Mouse (Mus musculus): Measurements from ENCODE around the gene Tecpr2. TPM values are rescaled to one million over a fixed set of nuclear protein-coding genes. Genes with fewer than 3 reads are reported as not detected.

Tecpr2 gene
- polyA plus RNA-seq, 1 experiment from 2014 or later, result 4.7 TPM

GRCm38 (mm10) chr12:110871247-110871646, 17.8 kb upstream of the Tecpr2 start:
- Histone ChIP-seq H3K36me3 (peaks cover 88% of the 10 kb centered on the region), H3K9me3 (replicated peaks) (no peaks in the 10 kb centered on the region), H3K9ac (no peak overlapping the region), H3K4me3 (replicated peaks) (no peak overlapping the region), H3K4me2 (no peak overlapping the region), H3K27ac (no peak overlapping the region), H3K4me1 (no peaks in the 10 kb centered on the region), H3K27me3 (no peaks in the 10 kb centered on the region)
- WGBS, result 95% methylated on average over 5 of the region's 5 CpGs
- no peak for ATAC-seq (replicated peaks; ENCODE audit: low FRiP score)

DNA sequence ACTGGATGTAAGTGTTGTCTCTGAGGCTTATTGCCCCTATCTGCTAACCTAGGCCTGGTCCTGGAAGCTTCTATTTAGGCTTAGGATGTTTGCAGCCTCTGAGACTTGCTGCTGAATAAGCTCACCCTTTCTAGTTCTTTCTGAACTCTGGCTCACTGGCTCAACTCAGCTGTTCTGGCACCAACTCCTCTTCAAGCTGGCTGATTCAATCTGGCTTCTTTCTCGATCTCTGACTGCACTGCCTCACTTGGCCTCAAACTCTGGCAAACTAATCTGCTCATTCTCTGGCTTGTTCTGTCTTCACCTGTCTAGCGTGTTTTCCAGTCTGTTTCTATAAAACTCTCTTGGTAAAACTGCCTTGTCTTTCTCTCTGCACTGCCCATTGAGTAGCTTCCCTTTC, 13.7 kb upstream of the Tecpr2 start:
- ATAC-seq (replicated peaks; ENCODE audit: low FRiP score), result no peak
- WGBS, result 89% methylated on average over 2 of the region's 2 CpGs

DNA sequence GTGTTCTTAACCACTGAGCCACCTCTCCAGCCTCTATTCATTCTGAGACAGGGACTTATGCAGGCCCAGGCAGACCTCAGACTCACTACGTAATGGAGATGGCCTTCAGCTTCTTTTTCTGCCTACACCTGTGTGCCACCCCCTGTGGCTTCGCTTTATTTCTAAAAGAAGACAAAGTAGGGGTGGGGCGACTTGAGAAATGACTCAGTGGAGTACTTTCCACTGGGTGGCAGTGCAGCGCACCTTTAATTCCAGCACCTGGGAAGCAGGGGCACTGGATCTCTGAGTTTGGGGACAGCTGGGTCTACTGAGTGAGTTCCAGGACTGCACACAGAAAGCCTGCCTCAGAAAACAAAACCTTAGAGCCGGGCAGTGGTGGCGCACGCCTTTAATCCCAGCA, 6.8 kb upstream of the Tecpr2 start:
- Histone ChIP-seq H3K9ac (no peak overlapping the region), H3K27me3 (no peaks in the 10 kb centered on the region), H3K27ac (no peak overlapping the region), H3K9me3 (replicated peaks) (no peaks in the 10 kb centered on the region), H3K4me3 (replicated peaks) (no peak overlapping the region), H3K36me3 (peaks cover 64% of the 10 kb centered on the region), H3K4me1 (no peaks in the 10 kb centered on the region), H3K4me2 (no peak overlapping the region)
- WGBS, result 87% methylated on average over 7 of the region's 7 CpGs
- ATAC-seq (replicated peaks; ENCODE audit: low FRiP score), result no peak

More for the DNA sequence above, 13.7 kb upstream of the Tecpr2 start:
- H3K4me1 ChIP-seq, result no peaks in the 10 kb centered on the region
- H3K4me3 ChIP-seq (replicated peaks), result no peak overlapping the region
- no peaks in the 10 kb centered on the region for H3K9me3 ChIP-seq (replicated peaks)
- no peak overlapping the region for H3K9ac ChIP-seq
- no peaks in the 10 kb centered on the region for H3K27me3 ChIP-seq
- no peak overlapping the region for H3K27ac ChIP-seq
- peaks cover 86% of the 10 kb centered on the region for H3K36me3 ChIP-seq
- no peak overlapping the region for H3K4me2 ChIP-seq

DNA sequence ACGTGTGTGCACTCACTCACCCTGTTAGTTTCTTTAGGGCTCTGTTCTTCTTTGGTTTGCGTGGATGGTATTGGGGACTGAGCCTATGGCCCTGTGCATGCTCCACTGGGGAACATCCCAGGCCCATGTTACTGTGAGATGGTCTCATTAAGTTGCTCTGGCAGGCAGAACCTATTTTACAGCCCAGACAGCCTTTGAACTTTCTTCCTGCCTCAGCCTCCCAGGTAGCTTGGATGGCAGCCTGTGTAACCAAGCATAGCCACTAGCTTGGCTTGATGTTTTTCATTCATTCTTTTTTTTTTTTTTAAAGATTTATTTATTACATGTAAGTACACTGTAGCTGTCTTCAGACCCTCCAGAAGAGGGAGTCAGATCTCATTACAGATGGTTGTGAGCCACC, 3.8 kb upstream of the Tecpr2 start:
- H3K4me1 ChIP-seq, result peaks cover 17% of the 10 kb centered on the region
- 86% methylated on average over 2 of the region's 2 CpGs for WGBS
- H3K9ac ChIP-seq, result no peak overlapping the region
- no peak overlapping the region for H3K27ac ChIP-seq
- H3K4me3 ChIP-seq (replicated peaks), result no peak overlapping the region
- ATAC-seq (replicated peaks; ENCODE audit: low FRiP score), result no peak
- H3K36me3 ChIP-seq, result peaks cover 38% of the 10 kb centered on the region
- H3K27me3 ChIP-seq, result no peaks in the 10 kb centered on the region
- no peaks in the 10 kb centered on the region for H3K9me3 ChIP-seq (replicated peaks)
- no peak overlapping the region for H3K4me2 ChIP-seq

DNA sequence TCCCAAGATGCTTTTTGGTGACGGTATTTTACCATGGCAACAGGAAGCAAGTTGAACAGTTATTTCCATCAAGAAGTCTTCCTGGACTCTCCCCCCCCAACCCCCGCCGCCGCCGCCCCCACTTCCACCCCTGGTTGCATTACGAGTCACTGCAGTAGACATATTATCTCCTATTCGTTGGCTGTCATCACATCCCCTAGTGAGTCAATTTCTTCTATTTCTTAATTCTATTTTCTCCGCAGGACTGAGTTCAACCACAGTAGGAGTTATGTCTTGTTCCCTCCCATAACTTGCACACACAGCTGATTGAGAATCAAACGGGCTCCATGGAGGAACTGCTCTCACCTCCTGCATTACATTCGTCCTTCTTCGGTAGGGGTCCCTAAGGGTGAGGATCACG, 958 bp upstream of the Tecpr2 start:
- ATAC-seq (replicated peaks; ENCODE audit: low FRiP score), result no peak
- 34% methylated on average over 12 of the region's 12 CpGs for WGBS

DNA sequence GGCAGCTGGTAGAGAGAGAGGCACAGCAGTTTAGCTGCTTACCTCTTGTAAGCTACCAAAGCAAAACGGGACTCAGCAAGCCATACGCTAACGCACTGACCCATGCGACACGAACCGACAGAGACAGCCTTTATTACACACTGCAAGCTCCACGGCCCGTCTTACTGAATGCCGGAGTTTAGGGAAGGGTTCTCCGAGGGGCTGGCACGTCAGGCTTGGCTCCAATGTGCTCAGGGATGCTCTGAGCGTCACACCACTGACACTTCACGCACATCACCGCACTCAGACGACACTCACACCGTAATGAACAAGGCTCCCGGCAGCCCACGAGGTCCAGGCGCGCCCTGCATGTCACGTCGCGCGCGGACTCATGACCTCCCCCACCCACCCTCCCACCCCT, 458 bp upstream of the Tecpr2 start:
- ATAC-seq (replicated peaks; ENCODE audit: low FRiP score), result peak; percentile 49
- no peaks in the 10 kb centered on the region for H3K9me3 ChIP-seq (replicated peaks)
- H3K9ac ChIP-seq, result peak overlapping the region; percentile 82
- peak overlapping the region; percentile 95 for H3K4me3 ChIP-seq (replicated peaks)
- peaks cover 6% of the 10 kb centered on the region for H3K36me3 ChIP-seq
- H3K27ac ChIP-seq, result 0 out of 2 replicates have a peak overlapping the region, but pooled peaks have one; percentile 43
- H3K4me1 ChIP-seq, result peaks cover 21% of the 10 kb centered on the region
- under 1% methylated on average over 25 of the region's 25 CpGs for WGBS
- no peaks in the 10 kb centered on the region for H3K27me3 ChIP-seq
- peak overlapping the region; percentile 95 for H3K4me2 ChIP-seq

More for the DNA sequence above, 958 bp upstream of the Tecpr2 start:
- H3K27me3 ChIP-seq, result no peaks in the 10 kb centered on the region
- no peaks in the 10 kb centered on the region for H3K9me3 ChIP-seq (replicated peaks)
- H3K4me1 ChIP-seq, result peaks cover 21% of the 10 kb centered on the region
- peak overlapping the region; percentile 95 for H3K4me2 ChIP-seq
- peak overlapping the region; percentile 82 for H3K9ac ChIP-seq
- 0 out of 2 replicates have a peak overlapping the region, but pooled peaks have one; percentile 43 for H3K27ac ChIP-seq
- peak overlapping the region; percentile 95 for H3K4me3 ChIP-seq (replicated peaks)
- peaks cover 11% of the 10 kb centered on the region for H3K36me3 ChIP-seq

DNA sequence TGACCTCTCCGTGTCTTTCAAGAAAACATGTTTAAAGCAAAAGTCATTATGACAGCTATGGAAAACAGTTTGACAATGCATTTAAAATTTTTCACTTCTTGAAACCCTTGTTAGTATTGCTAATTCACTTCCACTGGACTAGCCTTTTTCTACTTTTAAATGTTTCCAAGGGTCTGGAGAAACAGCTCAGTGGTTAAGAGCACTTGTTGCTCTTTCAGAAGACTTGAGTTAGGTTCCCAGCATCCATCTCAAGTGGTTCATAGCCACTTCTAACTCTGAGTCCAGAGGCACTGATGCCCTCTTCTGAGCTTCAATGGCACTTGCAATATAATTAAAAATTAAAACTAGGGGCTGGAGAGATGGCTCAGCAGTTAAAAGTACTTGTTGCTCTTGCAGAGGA, 2.8 kb downstream of the Tecpr2 start:
- no peaks in the 10 kb centered on the region for H3K9me3 ChIP-seq (replicated peaks)
- peaks cover 21% of the 10 kb centered on the region for H3K4me1 ChIP-seq
- 94% methylated on average over 1 of the region's 1 CpGs for WGBS
- no peaks in the 10 kb centered on the region for H3K27me3 ChIP-seq
- H3K27ac ChIP-seq, result no peak overlapping the region
- no peak for ATAC-seq (replicated peaks; ENCODE audit: low FRiP score)
- no peak overlapping the region for H3K4me2 ChIP-seq
- no peak overlapping the region for H3K9ac ChIP-seq
- H3K36me3 ChIP-seq, result no peaks in the 10 kb centered on the region
- H3K4me3 ChIP-seq (replicated peaks), result no peak overlapping the region

- Histone ChIP-seq H3K27me3 (no peaks in the 10 kb centered on the region), H3K27ac (no peak overlapping the region), H3K9ac (no peak overlapping the region), H3K4me1 (no peaks in the 10 kb centered on the region), H3K36me3 (peaks cover 10% of the 10 kb centered on the region; the same call in 1 of the 2 replicates), H3K4me3 (replicated peaks) (no peak overlapping the region), H3K9me3 (replicated peaks) (no peaks in the 10 kb centered on the region), H3K4me2 (no peak overlapping the region)
- no peak for ATAC-seq (replicated peaks; ENCODE audit: low FRiP score)
- WGBS, result 87% methylated on average over 4 of the region's 4 CpGs
Observed at GRCm38 (mm10) chr12:110902106-110902505, 13.0 kb downstream of the Tecpr2 start.

DNA sequence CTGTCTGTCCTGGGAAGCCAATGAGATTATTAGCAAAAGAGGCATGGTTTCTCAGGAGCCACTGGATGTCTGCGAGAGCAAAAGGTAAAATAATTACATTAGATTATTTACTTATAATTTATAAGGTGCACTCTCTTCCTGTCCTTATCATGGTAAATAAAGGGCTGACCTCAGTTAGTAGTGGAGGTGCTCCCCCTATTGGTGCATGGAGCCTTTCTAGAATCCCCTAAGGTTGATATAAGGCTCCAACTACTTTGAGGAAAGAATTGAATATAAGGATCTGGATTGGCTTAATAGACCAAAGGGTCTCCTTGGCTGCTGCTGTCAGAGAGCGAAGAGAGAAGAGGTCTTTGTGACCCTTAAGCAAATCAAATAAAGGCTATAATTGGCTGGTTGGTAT, 14.5 kb downstream of the Tecpr2 start:
- Histone ChIP-seq H3K9me3 (replicated peaks) (no peaks in the 10 kb centered on the region), H3K27me3 (no peaks in the 10 kb centered on the region), H3K4me2 (no peak overlapping the region), H3K36me3 (peaks cover 7% of the 10 kb centered on the region; the same call in 1 of the 2 replicates), H3K4me3 (replicated peaks) (no peak overlapping the region), H3K4me1 (no peaks in the 10 kb centered on the region), H3K9ac (no peak overlapping the region), H3K27ac (no peak overlapping the region)
- no peak for ATAC-seq (replicated peaks; ENCODE audit: low FRiP score)
- WGBS, result 95% methylated on average over 2 of the region's 2 CpGs

DNA sequence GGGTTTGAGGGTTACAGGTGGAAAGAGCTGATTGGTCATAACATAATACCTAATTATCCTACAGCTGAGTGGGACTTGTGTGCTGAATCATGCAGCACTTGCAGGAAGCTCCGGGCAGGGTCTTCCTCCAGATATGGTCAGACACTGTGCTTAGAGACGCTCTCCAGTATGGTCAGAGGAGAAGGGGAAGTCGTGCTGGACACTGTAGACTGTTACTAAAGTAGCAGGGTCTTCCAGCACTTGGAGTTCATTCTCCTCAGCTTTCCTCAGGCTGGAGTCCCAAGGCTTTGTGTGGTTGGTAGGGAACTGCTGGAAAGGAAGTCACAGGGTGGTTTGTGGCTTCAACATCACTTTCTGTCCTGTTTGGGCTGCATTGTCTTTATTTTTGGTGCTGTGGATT, 18.8 kb downstream of the Tecpr2 start:
- Histone ChIP-seq H3K36me3 (peaks cover 3% of the 10 kb centered on the region; the same call in 1 of the 2 replicates), H3K27me3 (no peaks in the 10 kb centered on the region), H3K4me2 (no peak overlapping the region), H3K27ac (no peak overlapping the region), H3K9ac (no peak overlapping the region), H3K4me1 (no peaks in the 10 kb centered on the region), H3K4me3 (replicated peaks) (no peak overlapping the region), H3K9me3 (replicated peaks) (no peaks in the 10 kb centered on the region)
- ATAC-seq (replicated peaks; ENCODE audit: low FRiP score), result no peak
- 70% methylated on average over 3 of the region's 3 CpGs for WGBS

GRCm38 (mm10) chr12:110909962-110910361, 20.9 kb downstream of the Tecpr2 start:
- WGBS, result 92% methylated on average over 2 of the region's 2 CpGs

GRCm38 (mm10) chr12:110915761-110916160, 26.7 kb downstream of the Tecpr2 start:
- no peak overlapping the region for H3K4me3 ChIP-seq (replicated peaks)
- no peak overlapping the region for H3K27ac ChIP-seq
- no peak overlapping the region for H3K4me2 ChIP-seq
- H3K36me3 ChIP-seq, result peaks cover 47% of the 10 kb centered on the region
- no peaks in the 10 kb centered on the region for H3K27me3 ChIP-seq
- WGBS, result 83% methylated on average over 9 of the region's 9 CpGs
- H3K9me3 ChIP-seq (replicated peaks), result no peaks in the 10 kb centered on the region
- ATAC-seq (replicated peaks; ENCODE audit: low FRiP score), result no peak
- H3K9ac ChIP-seq, result no peak overlapping the region
- H3K4me1 ChIP-seq, result no peaks in the 10 kb centered on the region

More at GRCm38 (mm10) chr12:110909962-110910361, 20.9 kb downstream of the Tecpr2 start:
- Histone ChIP-seq H3K4me3 (replicated peaks) (no peak overlapping the region), H3K4me2 (no peak overlapping the region), H3K9me3 (replicated peaks) (no peaks in the 10 kb centered on the region), H3K4me1 (no peaks in the 10 kb centered on the region), H3K9ac (no peak overlapping the region), H3K36me3 (peaks cover 7% of the 10 kb centered on the region; the same call in 1 of the 2 replicates), H3K27ac (no peak overlapping the region), H3K27me3 (no peaks in the 10 kb centered on the region)
- ATAC-seq (replicated peaks; ENCODE audit: low FRiP score), result no peak

DNA sequence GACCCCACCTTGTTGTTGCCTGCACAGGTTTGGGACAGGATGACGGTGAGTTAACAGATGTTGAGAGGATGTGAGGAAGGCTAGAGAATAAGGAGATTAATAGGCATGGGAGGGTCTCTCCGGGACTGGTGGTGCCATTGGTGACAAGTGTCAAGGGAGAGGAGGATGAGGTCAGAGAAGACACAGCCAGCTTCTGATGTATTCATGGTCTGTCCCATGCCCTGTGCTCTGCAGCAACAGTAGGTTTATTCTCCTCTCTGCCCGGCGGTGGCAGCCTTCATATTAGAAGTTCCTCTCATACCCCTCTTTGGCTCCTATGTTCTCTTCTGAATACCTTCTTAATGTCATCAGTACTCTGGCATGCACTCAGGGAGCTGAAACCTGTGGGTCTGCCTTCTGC, 31.2 kb downstream of the Tecpr2 start:
- no peak for ATAC-seq (replicated peaks; ENCODE audit: low FRiP score)
- Histone ChIP-seq H3K4me1 (no peaks in the 10 kb centered on the region), H3K4me2 (no peak overlapping the region), H3K9me3 (replicated peaks) (no peaks in the 10 kb centered on the region), H3K27me3 (no peaks in the 10 kb centered on the region), H3K9ac (no peak overlapping the region), H3K4me3 (replicated peaks) (no peak overlapping the region), H3K27ac (no peak overlapping the region), H3K36me3 (peaks cover 46% of the 10 kb centered on the region)
- 88% methylated on average over 4 of the region's 4 CpGs for WGBS

Measured in kidney, embryonic 15.5 days (tissue).